In genomic region chr1:133920876-133921275, GRCm38 (mm10) we compare ENCODE assay signal across 9 mouse cellular contexts. TPM values are rescaled to one million over a fixed set of nuclear protein-coding genes. Genes with fewer than 3 reads are reported as not detected.
A peak's percentile ranks its signal among the peaks of the same experiment; 100 is the strongest.
DNase-seq lines count a peak whose midpoint lies in the region; ATAC-seq lines count a peak whose summit lies in the region.
"Had no signal": no experiment of that assay in that cellular context is flagged by ENCODE, and none has a peak within 500 bp of the region (broad histone marks: within the 10 kb centered on the region; RNA-seq: fewer than 3 reads in every experiment).

No protein-coding gene starts in this region.

- H3K4me2 ChIP-seq in kidney, embryonic 15.5 days: peak overlapping the region; percentile 9; the same call in 1 of the 2 replicates
- H3K4me2 ChIP-seq in hindbrain, embryonic 14.5 days (replicated peaks): peak overlapping the region; percentile 25
- H3K4me2 ChIP-seq in midbrain, embryonic 14.5 days (ENCODE audit: low read length): no peak overlapping the region

- ATAC-seq in kidney, embryonic 15.5 days (replicated peaks; ENCODE audit: low FRiP score): no peak
- no peak for ATAC-seq in hindbrain, embryonic 14.5 days (ENCODE audit: low FRiP score)
- ATAC-seq in midbrain, embryonic 14.5 days (ENCODE audit: low FRiP score, low TSS enrichment): no peak

- no peaks in the 10 kb centered on the region for H3K9me3 ChIP-seq in kidney, embryonic 15.5 days (replicated peaks)
- H3K9me3 ChIP-seq in embryonic facial prominence, embryonic 10.5 days: no peaks in the 10 kb centered on the region
- H3K9me3 ChIP-seq in hindbrain, embryonic 14.5 days (ENCODE audit: control insufficient read depth, low read length): no peaks in the 10 kb centered on the region
- H3K9me3 ChIP-seq in midbrain, embryonic 14.5 days (ENCODE audit: control insufficient read depth, low read length): no peaks in the 10 kb centered on the region

- H3K27me3 ChIP-seq in kidney, embryonic 15.5 days: no peaks in the 10 kb centered on the region
- H3K27me3 ChIP-seq in embryonic facial prominence, embryonic 10.5 days (replicated peaks; ENCODE audit: low read depth, poor library complexity, severe bottlenecking): peaks cover 49% of the 10 kb centered on the region
- H3K27me3 ChIP-seq in hindbrain, embryonic 14.5 days (ENCODE audit: control insufficient read depth, insufficient read depth, low read length): no peaks in the 10 kb centered on the region
- no peaks in the 10 kb centered on the region for H3K27me3 ChIP-seq in midbrain, embryonic 14.5 days (ENCODE audit: control insufficient read depth, insufficient read depth, low read length)

- no peak overlapping the region for H3K4me3 ChIP-seq in kidney, embryonic 15.5 days (replicated peaks)
- no peak overlapping the region for H3K4me3 ChIP-seq in embryonic facial prominence, embryonic 10.5 days
- peak overlapping the region; percentile 17; the same call in 1 of the 2 replicates for H3K4me3 ChIP-seq in hindbrain, embryonic 14.5 days (replicated peaks; ENCODE audit: low read length)
- H3K4me3 ChIP-seq in midbrain, embryonic 14.5 days (replicated peaks; ENCODE audit: low read depth, low read length): no peak overlapping the region

- no peak for DNase-seq in kidney, adult 8-10 months
- no peak for DNase-seq in embryonic facial prominence, embryonic 10.5 days (ENCODE audit: low spot score)
- no peak for DNase-seq in hindbrain, embryonic 14.5 days (ENCODE audit: low spot score)
- DNase-seq in midbrain, embryonic 14.5 days: peak; percentile 49
- no peak for DNase-seq in yolk sac, embryonic 10.5 days (ENCODE audit: low spot score)
- no peak for DNase-seq in cerebellum, postnatal 36 days
- DNase-seq in lung, postnatal 25 days (ENCODE audit: low spot score): no peak
- DNase-seq: thymus, postnatal 25 days had no signal

- H3K36me3 ChIP-seq in kidney, embryonic 15.5 days: no peaks in the 10 kb centered on the region
- no peaks in the 10 kb centered on the region for H3K36me3 ChIP-seq in embryonic facial prominence, embryonic 10.5 days (replicated peaks)
- no peaks in the 10 kb centered on the region for H3K36me3 ChIP-seq in hindbrain, embryonic 14.5 days (replicated peaks; ENCODE audit: control insufficient read depth, insufficient read depth)
- no peaks in the 10 kb centered on the region for H3K36me3 ChIP-seq in midbrain, embryonic 14.5 days (ENCODE audit: control insufficient read depth, insufficient read depth, low read length)

- 46% methylated on average over 3 of the region's 3 CpGs for WGBS in kidney, embryonic 15.5 days
- WGBS in embryonic facial prominence, embryonic 10.5 days: 43% methylated on average over 3 of the region's 3 CpGs
- WGBS in hindbrain, embryonic 14.5 days: 24% methylated on average over 3 of the region's 3 CpGs
- WGBS in midbrain, embryonic 14.5 days: 26% methylated on average over 3 of the region's 3 CpGs

- H3K4me1 ChIP-seq in kidney, embryonic 15.5 days: peaks cover 38% of the 10 kb centered on the region
- H3K4me1 ChIP-seq in embryonic facial prominence, embryonic 10.5 days: peaks cover 53% of the 10 kb centered on the region
- H3K4me1 ChIP-seq in hindbrain, embryonic 14.5 days (replicated peaks; ENCODE audit: control insufficient read depth, insufficient read depth, low read length): peaks cover 11% of the 10 kb centered on the region
- peaks cover 14% of the 10 kb centered on the region for H3K4me1 ChIP-seq in midbrain, embryonic 14.5 days (ENCODE audit: control insufficient read depth, insufficient read depth, low read length)

- no peak overlapping the region for H3K9ac ChIP-seq in kidney, embryonic 15.5 days
- H3K9ac ChIP-seq in hindbrain, embryonic 14.5 days: 0 out of 2 replicates have a peak overlapping the region, but pooled peaks have one; percentile 22
- no peak overlapping the region for H3K9ac ChIP-seq in midbrain, embryonic 14.5 days (replicated peaks; ENCODE audit: low read length)

- peak overlapping the region; percentile 54 for H3K27ac ChIP-seq in kidney, embryonic 15.5 days
- H3K27ac ChIP-seq in embryonic facial prominence, embryonic 10.5 days (replicated peaks): peak overlapping the region; percentile 66
- peak overlapping the region; percentile 70 for H3K27ac ChIP-seq in hindbrain, embryonic 14.5 days
- H3K27ac ChIP-seq in midbrain, embryonic 14.5 days (replicated peaks; ENCODE audit: low read depth, low read length): no peak overlapping the region

RNA-seq across cellular contexts. Expression of gene Prelp, which starts 0.3 kb away (rescaled TPM):
- polyA plus RNA-seq in kidney, embryonic 15.5 days (2015; fragmentation: Nextera tagmentation; extraction: Ambion mirVana): 1.0 and 2.2 TPM in 2 replicates
- 0.74 and 0.91 TPM in 2 replicates for polyA plus RNA-seq in embryonic facial prominence, embryonic 10.5 days (2016; fragmentation: Nextera tagmentation; extraction: Ambion mirVana)
- 14.6 and 15.6 TPM in 2 replicates for polyA plus RNA-seq in hindbrain, embryonic 14.5 days (2014; fragmentation: Nextera tagmentation; extraction: Ambion mirVana)
- 7.1 and 8.7 TPM in 2 replicates for polyA plus RNA-seq in midbrain, embryonic 14.5 days (2014; fragmentation: Nextera tagmentation; extraction: Ambion mirVana)

RNA-seq across cellular contexts. Expression of gene Optc, which starts 13.1 kb away (rescaled TPM):
- 0.27 and 0.56 TPM in 2 replicates for polyA plus RNA-seq in kidney, embryonic 15.5 days (2015; fragmentation: Nextera tagmentation; extraction: Ambion mirVana)
- polyA plus RNA-seq in embryonic facial prominence, embryonic 10.5 days (2016; fragmentation: Nextera tagmentation; extraction: Ambion mirVana): 0.38 and 0.79 TPM in 2 replicates
- polyA plus RNA-seq in hindbrain, embryonic 14.5 days (2014; fragmentation: Nextera tagmentation; extraction: Ambion mirVana): 3.2 TPM in 2 replicates
- polyA plus RNA-seq in midbrain, embryonic 14.5 days (2014; fragmentation: Nextera tagmentation; extraction: Ambion mirVana): 3.5 and 4.5 TPM in 2 replicates
